Mouse (Mus musculus) hindbrain, embryonic 12.5 days (tissue): Measurements from ENCODE around the gene Tex48. TPM values are rescaled to one million over a fixed set of nuclear protein-coding genes. Genes with fewer than 3 reads are reported as not detected.
A peak's percentile ranks its signal among the peaks of the same experiment; 100 is the strongest.

Source experiments
- ATAC-seq: fragments of 200-750 bp; cut with Nextera tagmentation; 2 replicates; pipeline ENCODE4 v1.8.0; 2017; ENCODE audit warnings: moderate TSS enrichment; ENCODE audit not compliant: low FRiP score
- H3K27ac ChIP-seq: fragments of 300-500 bp; sonication (generic); 2 replicates; pipeline ENCODE4 v1.5.1; 2016; ENCODE audit warnings: mild to moderate bottlenecking
- H3K27me3 ChIP-seq: fragments of 300-500 bp; sonication (generic); 2 replicates; pipeline ENCODE4 v1.6.1; 2016; ENCODE audit warnings: mild to moderate bottlenecking
- H3K36me3 ChIP-seq: fragments of 300-500 bp; sonication (generic); 2 replicates; pipeline ENCODE4 v1.6.1; 2016; ENCODE audit warnings: mild to moderate bottlenecking
- H3K4me1 ChIP-seq: fragments of 300-500 bp; sonication (generic); 2 replicates; pipeline ENCODE4 v1.6.1; 2016
- H3K4me2 ChIP-seq: fragments of 300-500 bp; sonication (generic); replicated peaks from 2 replicates; pipeline ENCODE4 v1.6.1; 2016; ENCODE audit warnings: mild to moderate bottlenecking
- H3K4me3 ChIP-seq: fragments of 300-500 bp; sonication (generic); 2 replicates; pipeline ENCODE4 v1.5.1; 2016; ENCODE audit warnings: mild to moderate bottlenecking
- H3K9ac ChIP-seq: fragments of 300-500 bp; sonication (generic); 2 replicates; pipeline ENCODE4 v1.6.1; 2016; ENCODE audit warnings: mild to moderate bottlenecking, moderate library complexity
- H3K9me3 ChIP-seq: fragments of 300-500 bp; sonication (generic); replicated peaks from 2 replicates; pipeline ENCODE4 v1.6.1; 2016; ENCODE audit warnings: mild to moderate bottlenecking
- WGBS: fragments of 180-500 bp; shearing (Covaris S2); methylation state at CpG from one replicate; pipeline ENCODE4 v1.1.7; 2016; 5-methylcytosine and 5-hydroxymethylcytosine counted together
- polyA plus RNA-seq: library from polyadenylated mRNA; unstranded; fragments of >200 nt; fragmentation: Nextera tagmentation; extraction: Ambion mirVana; gene quantifications from 2 replicates; pipeline ENCODE4 v1.2.1, GENCODE M21; 2016

Gene Tex48
- polyA plus RNA-seq, result not detected in 2 replicates

DNA sequence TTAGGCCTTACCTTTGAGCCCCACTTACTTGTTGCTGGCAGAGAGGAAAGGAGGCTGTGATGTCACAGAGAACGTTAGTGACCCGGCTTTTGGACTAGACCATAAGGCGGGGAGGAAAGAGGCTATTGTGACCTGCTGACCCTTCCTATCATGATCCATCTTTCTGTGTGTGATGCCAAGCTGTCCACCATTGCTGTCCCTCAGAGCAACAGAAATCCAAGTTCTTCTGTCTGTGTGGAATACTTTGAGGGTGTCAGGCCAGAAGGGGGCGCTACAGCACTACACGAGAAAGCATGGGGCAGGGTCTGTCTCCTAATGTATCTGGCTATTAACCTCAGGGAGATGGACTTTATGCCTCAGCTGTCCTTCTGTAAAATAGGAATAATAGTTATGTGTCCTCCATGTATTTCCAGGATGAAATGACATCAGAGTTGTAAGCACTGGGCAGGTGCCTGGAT lies at the start of gene Tex48:
TSS of gene Tex48 (minus strand) at position 51 of the 458 bp plus-strand sequence.
- no peaks in the 10 kb centered on the region for H3K27me3 ChIP-seq
- no peak for ATAC-seq

DNA sequence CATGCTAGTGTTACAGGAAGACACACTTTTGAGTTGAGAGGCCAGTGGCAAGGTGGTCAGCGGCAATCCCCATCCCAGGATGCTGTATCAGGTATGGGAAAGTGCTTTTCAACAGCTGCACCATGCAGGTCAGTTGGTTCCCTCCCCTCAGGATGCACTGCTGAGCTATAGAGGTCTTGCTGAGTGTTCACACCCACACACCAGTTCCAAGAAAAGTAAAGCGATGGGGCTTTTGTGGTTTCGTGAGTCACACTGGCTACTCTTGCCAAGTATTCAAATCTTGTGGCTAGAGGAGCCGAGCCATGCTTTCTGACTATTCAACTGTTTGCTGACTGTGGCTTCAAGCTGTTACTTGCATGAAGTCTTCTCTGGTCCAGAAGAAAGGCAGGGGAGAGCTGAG lies 46.0 kb upstream of the Tex48 start:
- Histone ChIP-seq H3K36me3 (no peaks in the 10 kb centered on the region), H3K4me2 (no peak overlapping the region), H3K27ac (no peak overlapping the region), H3K9me3 (no peaks in the 10 kb centered on the region), H3K4me1 (no peaks in the 10 kb centered on the region), H3K9ac (no peak overlapping the region), H3K4me3 (no peak overlapping the region), H3K27me3 (peaks cover 10% of the 10 kb centered on the region)
- 71% methylated on average over 4 of the region's 4 CpGs for WGBS
- no peak for ATAC-seq

More for the DNA sequence above, at the start of gene Tex48:
- no peak within 1 kb of the TSS for H3K27ac ChIP-seq
- no peak within 1 kb of the TSS for H3K4me2 ChIP-seq
- no peaks in the 10 kb centered on the region for H3K36me3 ChIP-seq
- no peaks in the 10 kb centered on the region for H3K9me3 ChIP-seq
- WGBS, result 59% methylated on average over 5 of the region's 5 CpGs
- no peaks in the 10 kb centered on the region for H3K4me1 ChIP-seq
- no peak within 1 kb of the TSS for H3K9ac ChIP-seq
- H3K4me3 ChIP-seq, result no peak within 1 kb of the TSS

GRCm38 (mm10) chr4:63665738-63666137 lies 43.5 kb upstream of the Tex48 start:
- peak; percentile 48; the same call in 1 of the 2 replicates for ATAC-seq
- H3K27me3 ChIP-seq, result peaks cover 10% of the 10 kb centered on the region
- H3K4me2 ChIP-seq, result no peak overlapping the region
- H3K27ac ChIP-seq, result no peak overlapping the region
- no peak overlapping the region for H3K9ac ChIP-seq
- no peaks in the 10 kb centered on the region for H3K9me3 ChIP-seq
- no peak overlapping the region for H3K4me3 ChIP-seq
- H3K4me1 ChIP-seq, result no peaks in the 10 kb centered on the region
- 59% methylated on average over 7 of the region's 7 CpGs for WGBS
- H3K36me3 ChIP-seq, result no peaks in the 10 kb centered on the region

- Histone ChIP-seq H3K27me3 (peaks cover 11% of the 10 kb centered on the region), H3K4me3 (no peak within 1 kb of the TSS), H3K27ac (no peak within 1 kb of the TSS), H3K9ac (no peak within 1 kb of the TSS), H3K36me3 (no peaks in the 10 kb centered on the region), H3K4me1 (no peaks in the 10 kb centered on the region), H3K4me2 (no peak within 1 kb of the TSS), H3K9me3 (no peaks in the 10 kb centered on the region)
- 94% methylated on average over 6 of the region's 6 CpGs for WGBS
- ATAC-seq, result no peak
Measured at GRCm38 (mm10) chr4:63663279-63663678, 41.1 kb upstream of the Tex48 start, which contains the start of gene Gm11214. Gm11214 (minus strand) TSS chr4:63663379.

DNA sequence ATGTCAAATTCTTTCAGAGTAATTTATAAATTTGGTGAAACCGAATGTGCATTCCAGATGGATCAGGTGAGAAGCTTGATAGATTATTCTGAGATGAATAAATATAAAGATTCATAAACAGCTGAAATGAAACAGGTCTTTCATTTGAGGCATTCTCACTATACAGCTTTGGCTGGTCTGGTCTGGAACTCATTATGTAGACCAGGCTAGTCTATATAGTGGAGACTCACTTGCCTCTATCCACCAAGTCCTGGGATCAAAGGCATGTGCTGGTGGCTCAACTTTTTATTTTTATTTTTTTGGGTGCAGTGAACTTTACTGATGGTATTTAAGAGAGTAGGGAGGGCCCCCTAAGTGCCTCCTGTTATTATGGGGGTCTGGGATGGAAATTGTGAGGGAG lies 39.6 kb upstream of the Tex48 start:
- Histone ChIP-seq H3K4me3 (no peak overlapping the region), H3K4me1 (no peaks in the 10 kb centered on the region), H3K4me2 (no peak overlapping the region), H3K9me3 (no peaks in the 10 kb centered on the region), H3K9ac (no peak overlapping the region), H3K27ac (no peak overlapping the region), H3K27me3 (peaks cover 6% of the 10 kb centered on the region), H3K36me3 (no peaks in the 10 kb centered on the region)
- ATAC-seq, result peak; percentile 77; the same call in 1 of the 2 replicates
- 56% methylated on average over 1 of the region's 1 CpGs for WGBS

- Histone ChIP-seq H3K36me3 (no peaks in the 10 kb centered on the region), H3K4me1 (no peaks in the 10 kb centered on the region), H3K9me3 (no peaks in the 10 kb centered on the region), H3K4me2 (no peak overlapping the region), H3K27ac (no peak overlapping the region), H3K27me3 (peaks cover 6% of the 10 kb centered on the region), H3K9ac (no peak overlapping the region), H3K4me3 (no peak overlapping the region)
- peak; percentile 72 for ATAC-seq
- 61% methylated on average over 1 of the region's 1 CpGs for WGBS
Measured at GRCm38 (mm10) chr4:63661426-63661825, 39.2 kb upstream of the Tex48 start.

GRCm38 (mm10) chr4:63659775-63660174 lies 37.5 kb upstream of the Tex48 start:
- WGBS, result 95% methylated on average over 1 of the region's 1 CpGs
- ATAC-seq, result no peak
- no peaks in the 10 kb centered on the region for H3K4me1 ChIP-seq
- no peaks in the 10 kb centered on the region for H3K9me3 ChIP-seq
- H3K27me3 ChIP-seq, result peaks cover 6% of the 10 kb centered on the region
- no peak overlapping the region for H3K4me2 ChIP-seq
- H3K27ac ChIP-seq, result no peak overlapping the region
- H3K36me3 ChIP-seq, result no peaks in the 10 kb centered on the region
- no peak overlapping the region for H3K9ac ChIP-seq
- H3K4me3 ChIP-seq, result no peak overlapping the region

- 42% methylated on average over 4 of the region's 4 CpGs for WGBS
- Histone ChIP-seq H3K9ac (no peak overlapping the region), H3K27ac (no peak overlapping the region), H3K9me3 (no peaks in the 10 kb centered on the region), H3K4me2 (no peak overlapping the region), H3K27me3 (peaks cover 6% of the 10 kb centered on the region), H3K4me3 (no peak overlapping the region), H3K36me3 (no peaks in the 10 kb centered on the region), H3K4me1 (no peaks in the 10 kb centered on the region)
- ATAC-seq, result no peak
Measured at GRCm38 (mm10) chr4:63659086-63659485, 36.9 kb upstream of the Tex48 start.

DNA sequence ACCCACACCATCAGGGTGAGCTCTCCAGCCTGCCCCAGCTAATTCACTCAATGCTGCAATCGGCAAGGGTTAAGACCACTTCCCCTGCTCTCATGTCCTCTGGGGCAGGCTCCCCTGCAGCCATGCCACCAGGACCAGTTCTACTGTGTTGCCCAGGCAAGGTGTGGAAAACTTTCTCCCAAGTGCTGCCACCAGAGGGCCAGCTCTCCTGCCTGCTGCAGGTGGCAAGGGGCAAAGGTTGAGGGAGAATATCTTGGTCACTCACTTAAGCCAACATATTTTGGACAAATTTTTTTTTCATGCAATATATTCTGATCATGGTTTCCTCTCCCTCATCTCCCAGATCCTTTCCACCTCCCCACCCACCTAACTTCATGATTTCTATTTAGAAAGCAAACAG lies 32.2 kb upstream of the Tex48 start:
- WGBS, result 90% methylated on average over 1 of the region's 1 CpGs
- H3K4me1 ChIP-seq, result no peaks in the 10 kb centered on the region

DNA sequence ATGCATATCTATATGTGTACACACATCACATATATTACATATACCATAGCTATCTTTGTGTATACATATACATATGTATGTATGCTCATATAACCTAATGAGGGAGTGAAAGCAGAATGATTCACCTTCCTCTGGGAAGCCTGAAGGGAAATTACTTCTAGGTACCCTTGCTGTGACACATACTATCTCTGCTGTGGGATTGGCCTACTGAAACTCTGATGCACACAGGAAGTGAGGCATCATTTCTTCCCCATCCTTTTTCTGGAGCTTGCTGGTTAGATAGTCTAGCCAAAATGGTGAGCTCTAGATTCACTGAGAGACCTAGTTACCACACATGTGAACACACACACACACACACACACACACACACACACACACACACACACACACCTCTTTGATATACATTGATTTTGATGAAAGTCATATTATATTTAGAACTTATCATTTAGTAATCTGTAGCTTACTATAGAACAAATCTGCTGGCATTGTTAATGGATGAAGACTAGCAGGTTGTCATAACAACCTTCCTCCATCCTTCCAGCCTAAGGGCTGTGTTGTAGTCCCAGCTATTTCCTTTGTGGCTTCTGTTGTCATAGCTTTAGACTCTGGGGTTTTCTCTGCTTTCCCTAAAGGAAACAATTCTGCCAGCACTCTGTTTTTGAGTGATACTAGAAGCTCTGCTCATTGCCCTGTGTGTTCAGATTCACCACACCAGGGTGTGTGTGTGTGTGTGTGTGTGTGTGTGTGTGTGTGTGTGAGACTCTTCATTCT lies 21.9 kb upstream of the Tex48 start:
- no peaks in the 10 kb centered on the region for H3K4me1 ChIP-seq
- H3K27ac ChIP-seq, result no peak overlapping the region
- no peaks in the 10 kb centered on the region for H3K36me3 ChIP-seq
- no peak overlapping the region for H3K4me2 ChIP-seq
- ATAC-seq, result no peak
- no peak overlapping the region for H3K4me3 ChIP-seq
- H3K27me3 ChIP-seq, result no peaks in the 10 kb centered on the region
- H3K9ac ChIP-seq, result no peak overlapping the region
- no peaks in the 10 kb centered on the region for H3K9me3 ChIP-seq

More for the DNA sequence above, 32.2 kb upstream of the Tex48 start:
- ATAC-seq, result no peak
- Histone ChIP-seq H3K36me3 (no peaks in the 10 kb centered on the region), H3K27me3 (peaks cover 4% of the 10 kb centered on the region; the same call in 1 of the 2 replicates), H3K9ac (no peak overlapping the region), H3K9me3 (no peaks in the 10 kb centered on the region), H3K4me2 (no peak overlapping the region), H3K4me3 (no peak overlapping the region), H3K27ac (no peak overlapping the region)

DNA sequence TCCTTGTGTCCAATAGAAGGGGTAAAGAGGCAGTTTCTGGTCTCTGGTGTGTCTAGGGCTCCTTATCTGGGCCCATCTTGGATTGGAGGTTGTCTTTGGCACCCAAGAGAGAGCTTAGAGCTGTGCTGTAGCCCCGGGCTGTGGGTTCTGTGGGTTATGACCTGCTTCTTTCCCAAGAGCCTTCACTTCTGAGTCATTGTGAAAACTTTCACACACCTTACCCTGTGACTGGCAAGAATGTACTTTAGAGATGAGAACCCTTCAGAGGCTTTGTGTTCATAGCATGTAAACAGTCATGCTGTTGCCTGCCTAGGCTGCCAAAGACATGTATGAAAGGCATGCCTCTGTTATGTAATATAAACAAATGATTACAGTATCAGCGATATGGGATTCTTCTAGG lies 17.6 kb upstream of the Tex48 start:
- Histone ChIP-seq H3K4me3 (no peak overlapping the region), H3K4me1 (no peaks in the 10 kb centered on the region), H3K9ac (no peak overlapping the region), H3K27ac (no peak overlapping the region), H3K36me3 (no peaks in the 10 kb centered on the region), H3K27me3 (no peaks in the 10 kb centered on the region), H3K4me2 (no peak overlapping the region), H3K9me3 (no peaks in the 10 kb centered on the region)
- 77% methylated on average over 2 of the region's 2 CpGs for WGBS
- ATAC-seq, result no peak

DNA sequence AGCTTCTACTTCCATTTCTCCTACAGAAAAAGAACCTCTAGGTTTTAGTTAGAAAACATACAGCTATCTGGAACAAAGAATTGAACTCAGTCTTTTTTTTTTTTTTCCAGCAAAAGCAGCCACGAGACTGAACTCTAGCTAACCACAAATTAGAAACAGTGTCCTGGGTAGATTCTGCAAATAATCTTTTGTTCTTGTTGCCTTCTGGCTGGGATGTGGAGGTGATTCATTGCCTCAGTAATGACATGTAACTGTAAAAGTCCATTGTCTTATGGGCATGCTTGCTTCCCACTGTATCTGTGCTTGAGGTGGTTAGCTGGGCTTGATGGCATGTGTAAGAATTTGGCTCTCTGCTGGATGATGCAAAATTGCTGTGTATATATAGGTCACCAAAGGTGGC lies 16.4 kb upstream of the Tex48 start:
- no peaks in the 10 kb centered on the region for H3K36me3 ChIP-seq
- ATAC-seq, result no peak
- 58% methylated on average over 1 of the region's 1 CpGs for WGBS
- no peak overlapping the region for H3K4me3 ChIP-seq
- no peak overlapping the region for H3K4me2 ChIP-seq
- H3K9ac ChIP-seq, result no peak overlapping the region
- no peaks in the 10 kb centered on the region for H3K9me3 ChIP-seq
- H3K27me3 ChIP-seq, result no peaks in the 10 kb centered on the region
- no peak overlapping the region for H3K27ac ChIP-seq
- H3K4me1 ChIP-seq, result no peaks in the 10 kb centered on the region

DNA sequence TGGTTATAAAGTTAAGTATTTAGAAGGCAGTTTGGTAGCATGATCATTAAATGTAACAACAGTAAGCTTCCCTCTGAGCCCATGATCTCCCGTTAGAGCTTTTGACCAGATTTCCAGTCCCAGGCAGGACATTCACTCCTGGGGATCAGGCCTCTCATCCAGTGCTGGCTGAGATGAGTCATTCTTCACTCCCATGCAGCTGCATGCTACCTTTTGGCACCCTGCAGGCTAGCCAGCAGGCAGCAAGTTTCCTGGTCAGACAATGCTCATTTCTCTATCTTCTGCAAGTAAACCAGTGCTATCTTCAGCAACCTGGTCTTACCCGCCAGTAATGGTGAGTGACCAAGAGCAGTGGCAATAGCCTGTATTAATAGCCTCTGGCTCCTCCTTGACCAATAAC lies 11.0 kb upstream of the Tex48 start:
- WGBS, result 87% methylated on average over 2 of the region's 2 CpGs
- Histone ChIP-seq H3K27ac (no peak overlapping the region), H3K36me3 (no peaks in the 10 kb centered on the region), H3K4me3 (no peak overlapping the region), H3K9ac (no peak overlapping the region), H3K4me1 (no peaks in the 10 kb centered on the region), H3K27me3 (no peaks in the 10 kb centered on the region), H3K9me3 (no peaks in the 10 kb centered on the region), H3K4me2 (no peak overlapping the region)
- ATAC-seq, result no peak
